Mouse (Mus musculus): ENCODE data around the gene Ccdc40. TPM values are rescaled to one million over a fixed set of nuclear protein-coding genes. Genes with fewer than 3 reads are reported as not detected.
"Not testable (repeated sequence)": the region's sequence is repeated elsewhere in the genome, so short reads cannot be mapped to it uniquely, and the experiment has no call there.

The Ccdc40 gene
- polyA plus RNA-seq, 1 experiment from 2014 or later: 11.0 TPM

- Histone ChIP-seq H3K36me3 (ENCODE audit: control insufficient read depth, insufficient read depth, low read length) (0 out of 2 replicates have a peak, but pooled peaks cover 3% of the 10 kb centered on the region), H3K9me3 (replicated peaks; ENCODE audit: control insufficient read depth, low read length) (no peaks in the 10 kb centered on the region), H3K9ac (ENCODE audit: low read length) (peak overlapping the region; percentile 2; the same call in 1 of the 2 replicates), H3K4me1 (ENCODE audit: control insufficient read depth, insufficient read depth, low read length) (no peaks in the 10 kb centered on the region), H3K4me3 (ENCODE audit: low read depth, low read length) (peak overlapping the region; percentile 17), H3K4me2 (ENCODE audit: low read length) (peak overlapping the region; percentile 48), H3K27ac (ENCODE audit: low read depth, low read length) (0 out of 2 replicates have a peak overlapping the region, but pooled peaks have one; percentile 21), H3K27me3 (replicated peaks; ENCODE audit: control insufficient read depth, insufficient read depth, low read length) (no peaks in the 10 kb centered on the region)
- DNase-seq (ENCODE audit: low spot score): peak; percentile 68
- peak; percentile 68 for ATAC-seq
- WGBS: 62% methylated on average over 23 of the region's 23 CpGs
These were observed 30.4 kb downstream of the Ccdc40 start for GRCm38 (mm10) chr11:119258572-119259322.

GRCm38 (mm10) chr11:119259977-119260376 lies 31.6 kb downstream of the Ccdc40 start:
- 89% methylated on average over 8 of the region's 8 CpGs for WGBS
- Histone ChIP-seq H3K4me2 (ENCODE audit: low read length) (no peak overlapping the region), H3K9me3 (replicated peaks; ENCODE audit: control insufficient read depth, low read length) (no peaks in the 10 kb centered on the region), H3K36me3 (ENCODE audit: control insufficient read depth, insufficient read depth, low read length) (0 out of 2 replicates have a peak, but pooled peaks cover 8% of the 10 kb centered on the region), H3K9ac (ENCODE audit: low read length) (no peak overlapping the region), H3K4me1 (ENCODE audit: control insufficient read depth, insufficient read depth, low read length) (no peaks in the 10 kb centered on the region), H3K27ac (ENCODE audit: low read depth, low read length) (no peak overlapping the region), H3K27me3 (replicated peaks; ENCODE audit: control insufficient read depth, insufficient read depth, low read length) (no peaks in the 10 kb centered on the region), H3K4me3 (ENCODE audit: low read depth, low read length) (no peak overlapping the region)
- ATAC-seq (no peak), DNase-seq (ENCODE audit: low spot score) (no peak)

- Histone ChIP-seq H3K27me3 (replicated peaks; ENCODE audit: control insufficient read depth, insufficient read depth, low read length) (no peaks in the 10 kb centered on the region), H3K4me3 (ENCODE audit: low read depth, low read length) (no peak overlapping the region), H3K27ac (ENCODE audit: low read depth, low read length) (no peak overlapping the region), H3K9me3 (replicated peaks; ENCODE audit: control insufficient read depth, low read length) (no peaks in the 10 kb centered on the region), H3K36me3 (ENCODE audit: control insufficient read depth, insufficient read depth, low read length) (0 out of 2 replicates have a peak, but pooled peaks cover 8% of the 10 kb centered on the region), H3K4me2 (ENCODE audit: low read length) (no peak overlapping the region), H3K4me1 (ENCODE audit: control insufficient read depth, insufficient read depth, low read length) (peaks cover 10% of the 10 kb centered on the region), H3K9ac (ENCODE audit: low read length) (no peak overlapping the region)
- DNase-seq (ENCODE audit: low spot score) (no peak), ATAC-seq (no peak)
- WGBS: 95% methylated on average over 13 of the region's 13 CpGs
These were observed 36.0 kb downstream of the Ccdc40 start for GRCm38 (mm10) chr11:119264413-119264812.

GRCm38 (mm10) chr11:119265811-119266210 lies 37.4 kb downstream of the Ccdc40 start:
- Histone ChIP-seq H3K4me3 (ENCODE audit: low read depth, low read length) (no peak overlapping the region), H3K9ac (ENCODE audit: low read length) (no peak overlapping the region), H3K36me3 (ENCODE audit: control insufficient read depth, insufficient read depth, low read length) (0 out of 2 replicates have a peak, but pooled peaks cover 5% of the 10 kb centered on the region), H3K4me2 (ENCODE audit: low read length) (no peak overlapping the region), H3K9me3 (replicated peaks; ENCODE audit: control insufficient read depth, low read length) (no peaks in the 10 kb centered on the region), H3K27ac (ENCODE audit: low read depth, low read length) (no peak overlapping the region), H3K4me1 (ENCODE audit: control insufficient read depth, insufficient read depth, low read length) (peaks cover 10% of the 10 kb centered on the region), H3K27me3 (replicated peaks; ENCODE audit: control insufficient read depth, insufficient read depth, low read length) (no peaks in the 10 kb centered on the region)
- DNase-seq (ENCODE audit: low spot score) (no peak), ATAC-seq (no peak)
- 72% methylated on average over 7 of the region's 7 CpGs for WGBS

GRCm38 (mm10) chr11:119267241-119267674 lies 38.9 kb downstream of the Ccdc40 start:
- no peak overlapping the region for H3K27ac ChIP-seq (ENCODE audit: low read depth, low read length)
- no peaks in the 10 kb centered on the region for H3K9me3 ChIP-seq (replicated peaks; ENCODE audit: control insufficient read depth, low read length)
- peak; percentile 46 for ATAC-seq
- H3K4me3 ChIP-seq (ENCODE audit: low read depth, low read length): peak overlapping the region; percentile 61; the same call in 1 of the 2 replicates
- peak overlapping the region; percentile 93 for H3K4me2 ChIP-seq (ENCODE audit: low read length)
- WGBS: 23% methylated on average over 6 of the region's 6 CpGs
- H3K9ac ChIP-seq (ENCODE audit: low read length): peak overlapping the region; percentile 78
- no peak for DNase-seq (ENCODE audit: low spot score)
- H3K27me3 ChIP-seq (replicated peaks; ENCODE audit: control insufficient read depth, insufficient read depth, low read length): no peaks in the 10 kb centered on the region
- H3K4me1 ChIP-seq (ENCODE audit: control insufficient read depth, insufficient read depth, low read length): peaks cover 10% of the 10 kb centered on the region
- 0 out of 2 replicates have a peak, but pooled peaks cover 5% of the 10 kb centered on the region for H3K36me3 ChIP-seq (ENCODE audit: control insufficient read depth, insufficient read depth, low read length)

- no peak within 1 kb of the TSS for H3K27ac ChIP-seq (ENCODE audit: low read depth, low read length)
- peak; percentile 96 for DNase-seq (ENCODE audit: low spot score)
- H3K27me3 ChIP-seq (replicated peaks; ENCODE audit: control insufficient read depth, insufficient read depth, low read length): no peaks in the 10 kb centered on the region
- H3K9ac ChIP-seq (ENCODE audit: low read length): peak within 1 kb of the TSS; percentile 78
- 0 out of 2 replicates have a peak, but pooled peaks cover 5% of the 10 kb centered on the region for H3K36me3 ChIP-seq (ENCODE audit: control insufficient read depth, insufficient read depth, low read length)
- peak within 1 kb of the TSS; percentile 93 for H3K4me2 ChIP-seq (ENCODE audit: low read length)
- H3K9me3 ChIP-seq (replicated peaks; ENCODE audit: control insufficient read depth, low read length): no peaks in the 10 kb centered on the region
- peak within 1 kb of the TSS; percentile 61 for H3K4me3 ChIP-seq (ENCODE audit: low read depth, low read length)
- H3K4me1 ChIP-seq (ENCODE audit: control insufficient read depth, insufficient read depth, low read length): peaks cover 10% of the 10 kb centered on the region
- 6% methylated on average over 52 of the region's 52 CpGs for WGBS
- ATAC-seq: peak; percentile 87
These were observed 39.6 kb downstream of the Ccdc40 start, which contains the start of gene Gaa for GRCm38 (mm10) chr11:119267768-119268556. Gene Gaa, plus strand, starts transcription at chr11:119267887.

GRCm38 (mm10) chr11:119268557-119269195 lies 40.3 kb downstream of the Ccdc40 start:
- Histone ChIP-seq H3K4me2 (ENCODE audit: low read length) (peak overlapping the region; percentile 93), H3K27me3 (replicated peaks; ENCODE audit: control insufficient read depth, insufficient read depth, low read length) (no peaks in the 10 kb centered on the region), H3K9me3 (replicated peaks; ENCODE audit: control insufficient read depth, low read length) (no peaks in the 10 kb centered on the region), H3K9ac (ENCODE audit: low read length) (peak overlapping the region; percentile 78; the same call in 1 of the 2 replicates), H3K36me3 (ENCODE audit: control insufficient read depth, insufficient read depth, low read length) (peaks cover 5% of the 10 kb centered on the region; the same call in 1 of the 2 replicates), H3K4me3 (ENCODE audit: low read depth, low read length) (peak overlapping the region; percentile 61), H3K27ac (ENCODE audit: low read depth, low read length) (no peak overlapping the region), H3K4me1 (ENCODE audit: control insufficient read depth, insufficient read depth, low read length) (peaks cover 10% of the 10 kb centered on the region)
- ATAC-seq (no peak), DNase-seq (ENCODE audit: low spot score) (peak; percentile 25)
- WGBS: 71% methylated on average over 16 of the region's 16 CpGs

GRCm38 (mm10) chr11:119272492-119272891 lies 44.1 kb downstream of the Ccdc40 start:
- not testable (repeated sequence) for ATAC-seq; H3K4me2 ChIP-seq (ENCODE audit: low read length); H3K9ac ChIP-seq (ENCODE audit: low read length); DNase-seq (ENCODE audit: low spot score); H3K9me3 ChIP-seq (replicated peaks; ENCODE audit: control insufficient read depth, low read length); H3K27me3 ChIP-seq (replicated peaks; ENCODE audit: control insufficient read depth, insufficient read depth, low read length); H3K27ac ChIP-seq (ENCODE audit: low read depth, low read length); H3K4me3 ChIP-seq (ENCODE audit: low read depth, low read length)
- Histone ChIP-seq H3K36me3 (ENCODE audit: control insufficient read depth, insufficient read depth, low read length) (peaks cover 18% of the 10 kb centered on the region), H3K4me1 (ENCODE audit: control insufficient read depth, insufficient read depth, low read length) (peaks cover 10% of the 10 kb centered on the region)
- 60% methylated on average over 3 of the region's 3 CpGs for WGBS

Data from forebrain, embryonic 14.5 days (tissue).